21 mouse cellular contexts compared by ENCODE assay signal in the genomic region with DNA sequence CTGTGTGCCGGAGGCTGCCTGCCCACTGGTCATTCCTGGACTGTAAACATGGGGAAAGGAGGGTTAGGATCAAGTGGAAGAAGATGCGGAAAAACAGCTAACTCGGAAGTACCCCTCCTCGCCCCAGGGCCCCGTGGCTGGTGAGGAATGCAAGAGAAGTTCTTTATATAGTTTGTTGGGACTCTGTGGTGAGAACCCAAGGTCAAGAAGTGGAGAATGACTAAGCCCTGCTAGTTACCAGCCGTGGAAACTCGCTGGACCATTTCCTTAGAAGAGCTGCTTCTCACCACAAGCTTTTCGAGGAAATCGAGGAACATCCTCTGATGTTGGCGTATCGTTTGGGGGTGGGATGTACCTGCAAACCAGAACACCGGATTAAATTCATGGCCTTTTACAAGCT. TPM values are rescaled to one million over a fixed set of nuclear protein-coding genes. Genes with fewer than 3 reads are reported as not detected.
DNase-seq lines count a peak whose midpoint lies in the region; ATAC-seq and TF ChIP-seq lines count a peak whose summit lies in the region.
"Had no signal": no experiment of that assay in that cellular context is flagged by ENCODE, and none has a peak within 500 bp of the region (broad histone marks: within the 10 kb centered on the region; RNA-seq: fewer than 3 reads in every experiment).

No protein-coding gene starts in this region.

- POLR2A ChIA-PET in Patski (lab: Charles Lee), result interaction anchor here (0.6 to 0.7 kb wide), 3 partner anchors 13 to 176 kb away, joined by 3 read pairs; no protein-coding TSS in a partner anchor

- DNase-seq in heart, postnatal 25 days (ENCODE audit: low spot score), result no peak
- peak; percentile 28 for DNase-seq in midbrain, embryonic 11.5 days (ENCODE audit: low spot score, missing footprints)
- DNase-seq in Patski (ENCODE audit: low read depth, low spot score), result no peak
- no peak for DNase-seq in thymus, postnatal 36 days
- DNase-seq: cerebellum, postnatal 10 days; kidney, adult 9 months; right cerebral cortex, postnatal 25 days; thymus, postnatal 4 days had no signal

- intact Hi-C loops in heart, postnatal 25 days (cut with DNase I), result loop anchor here (5.0 to 10.0 kb wide), 2 partner anchors 37 to 60 kb away; no protein-coding TSS in a partner anchor

- TF ChIP-seq CTCF in Patski (IDR thresholded peaks at IDR 0.05), result no peak

- peak overlapping the region; percentile 30 for H3K4me2 ChIP-seq in heart, embryonic 13.5 days
- H3K4me2 ChIP-seq in midbrain, embryonic 11.5 days, result no peak overlapping the region
- no peak overlapping the region for H3K4me2 ChIP-seq in midbrain, embryonic 13.5 days (replicated peaks)
- no peak overlapping the region for H3K4me2 ChIP-seq in liver, embryonic 16.5 days (ENCODE audit: low read depth, low read length)
- no peak overlapping the region for H3K4me2 ChIP-seq in forebrain, embryonic 12.5 days
- H3K4me2 ChIP-seq: embryonic facial prominence, embryonic 12.5 days; hindbrain, embryonic 13.5 days; limb, embryonic 15.5 days; midbrain, embryonic 15.5 days had no signal

- 64% methylated on average over 12 of the region's 12 CpGs for WGBS in heart, embryonic 13.5 days
- 95% methylated on average over 12 of the region's 12 CpGs for WGBS in midbrain, embryonic 11.5 days
- WGBS in midbrain, embryonic 13.5 days, result 94% methylated on average over 12 of the region's 12 CpGs
- WGBS in liver, embryonic 16.5 days (ENCODE audit: insufficient replicate concordance), result 66% methylated on average over 12 of the region's 12 CpGs
- 96% methylated on average over 12 of the region's 12 CpGs for WGBS in forebrain, embryonic 12.5 days

- H3K4me1 ChIP-seq in heart, embryonic 13.5 days, result peaks cover 97% of the 10 kb centered on the region
- peaks cover 6% of the 10 kb centered on the region; the same call in 1 of the 2 replicates for H3K4me1 ChIP-seq in midbrain, embryonic 11.5 days (ENCODE audit: control insufficient read depth, insufficient read depth, low read length)
- H3K4me1 ChIP-seq in midbrain, embryonic 13.5 days (replicated peaks), result peaks cover 9% of the 10 kb centered on the region
- H3K4me1 ChIP-seq in liver, embryonic 16.5 days (ENCODE audit: control insufficient read depth, low read depth, low read length), result peaks cover 75% of the 10 kb centered on the region
- H3K4me1 ChIP-seq in forebrain, embryonic 12.5 days, result peaks cover 18% of the 10 kb centered on the region

- CTCF ChIA-PET in Patski (lab: Charles Lee), result interaction anchor here (3.1 kb wide), 1 partner anchor 12 kb away, joined by 11 read pairs; no protein-coding TSS in a partner anchor

- in situ Hi-C loops in Patski (cut with MboI; ENCODE audit: low pct_unique_long_range_greater_than_20kb), result loop anchor here (10.0 kb wide), 1 partner anchor 100 kb away; no protein-coding TSS in a partner anchor

- no peaks in the 10 kb centered on the region for H3K9me3 ChIP-seq in heart, embryonic 13.5 days
- no peaks in the 10 kb centered on the region for H3K9me3 ChIP-seq in midbrain, embryonic 11.5 days (ENCODE audit: control insufficient read depth, low read length)
- H3K9me3 ChIP-seq in midbrain, embryonic 13.5 days, result no peaks in the 10 kb centered on the region
- H3K9me3 ChIP-seq in liver, embryonic 16.5 days (replicated peaks; ENCODE audit: control insufficient read depth, low read length), result no peaks in the 10 kb centered on the region
- no peaks in the 10 kb centered on the region for H3K9me3 ChIP-seq in forebrain, embryonic 12.5 days
- H3K9me3 ChIP-seq: embryonic facial prominence, embryonic 12.5 days; hindbrain, embryonic 13.5 days; limb, embryonic 15.5 days; midbrain, embryonic 15.5 days had no signal

- no peaks in the 10 kb centered on the region for H3K27me3 ChIP-seq in heart, embryonic 13.5 days (replicated peaks)
- H3K27me3 ChIP-seq in midbrain, embryonic 11.5 days (ENCODE audit: control insufficient read depth, insufficient read depth, low read length), result no peaks in the 10 kb centered on the region
- no peaks in the 10 kb centered on the region for H3K27me3 ChIP-seq in midbrain, embryonic 13.5 days
- H3K27me3 ChIP-seq in Patski, result no peaks in the 10 kb centered on the region
- H3K27me3 ChIP-seq in liver, embryonic 16.5 days (ENCODE audit: control insufficient read depth, insufficient read depth, low read depth, low read length), result no peaks in the 10 kb centered on the region
- no peaks in the 10 kb centered on the region for H3K27me3 ChIP-seq in forebrain, embryonic 12.5 days
- H3K27me3 ChIP-seq: embryonic facial prominence, embryonic 12.5 days; hindbrain, embryonic 13.5 days; limb, embryonic 15.5 days; midbrain, embryonic 15.5 days had no signal

- H3K4me3 ChIP-seq in heart, embryonic 13.5 days, result no peak overlapping the region
- H3K4me3 ChIP-seq in midbrain, embryonic 11.5 days (ENCODE audit: low read depth, low read length), result no peak overlapping the region
- H3K4me3 ChIP-seq in midbrain, embryonic 13.5 days (replicated peaks), result no peak overlapping the region
- H3K4me3 ChIP-seq in liver, embryonic 16.5 days (ENCODE audit: low read depth, low read length), result no peak overlapping the region
- H3K4me3 ChIP-seq in forebrain, embryonic 12.5 days (replicated peaks), result no peak overlapping the region
- H3K4me3 ChIP-seq: embryonic facial prominence, embryonic 12.5 days; hindbrain, embryonic 13.5 days; limb, embryonic 15.5 days; midbrain, embryonic 15.5 days; myocyte had no signal

- peak overlapping the region; percentile 89 for H3K27ac ChIP-seq in heart, embryonic 13.5 days (replicated peaks)
- no peak overlapping the region for H3K27ac ChIP-seq in midbrain, embryonic 11.5 days (ENCODE audit: low read depth, low read length)
- no peak overlapping the region for H3K27ac ChIP-seq in midbrain, embryonic 13.5 days
- H3K27ac ChIP-seq in liver, embryonic 16.5 days (ENCODE audit: low read length), result peak overlapping the region; percentile 11
- no peak overlapping the region for H3K27ac ChIP-seq in forebrain, embryonic 12.5 days
- H3K27ac ChIP-seq: embryonic facial prominence, embryonic 12.5 days; hindbrain, embryonic 13.5 days; limb, embryonic 15.5 days; midbrain, embryonic 15.5 days had no signal

- 0 out of 2 replicates have a peak overlapping the region, but pooled peaks have one; percentile 56 for H3K9ac ChIP-seq in heart, embryonic 13.5 days
- H3K9ac ChIP-seq in midbrain, embryonic 11.5 days (ENCODE audit: low read length), result no peak overlapping the region
- H3K9ac ChIP-seq in midbrain, embryonic 13.5 days (replicated peaks), result no peak overlapping the region
- no peak overlapping the region for H3K9ac ChIP-seq in liver, embryonic 16.5 days (ENCODE audit: low read depth, low read length)
- H3K9ac ChIP-seq in forebrain, embryonic 12.5 days, result no peak overlapping the region
- H3K9ac ChIP-seq: embryonic facial prominence, embryonic 12.5 days; hindbrain, embryonic 13.5 days; limb, embryonic 15.5 days; midbrain, embryonic 15.5 days had no signal

- no peak for ATAC-seq in heart, embryonic 13.5 days (ENCODE audit: extremely low read depth, insufficient number of reproducible peaks, low FRiP score, low TSS enrichment)
- no peak for ATAC-seq in midbrain, embryonic 11.5 days (ENCODE audit: low FRiP score)
- no peak for ATAC-seq in midbrain, embryonic 13.5 days
- peak; percentile 60 for ATAC-seq in Patski
- no peak for ATAC-seq in liver, embryonic 16.5 days (ENCODE audit: low read depth)
- no peak for ATAC-seq in forebrain, embryonic 12.5 days (ENCODE audit: low FRiP score)
- ATAC-seq: CD4-positive, CD25-positive, alpha-beta regulatory T cell, adult 4 months; forebrain, embryonic 16.5 days; inflammation-experienced regulatory T-cells, adult 6 months; lung, postnatal 0 days; midbrain, embryonic 15.5 days had no signal

- peaks cover 15% of the 10 kb centered on the region for H3K36me3 ChIP-seq in heart, embryonic 13.5 days
- no peaks in the 10 kb centered on the region for H3K36me3 ChIP-seq in midbrain, embryonic 11.5 days (ENCODE audit: control insufficient read depth, insufficient read depth, low read length)
- H3K36me3 ChIP-seq in midbrain, embryonic 13.5 days, result peaks cover 6% of the 10 kb centered on the region
- H3K36me3 ChIP-seq in liver, embryonic 16.5 days (ENCODE audit: control insufficient read depth, insufficient read depth), result no peaks in the 10 kb centered on the region; the same call in 1 of the 2 replicates
- H3K36me3 ChIP-seq in forebrain, embryonic 12.5 days (replicated peaks), result 0 out of 2 replicates have a peak, but pooled peaks cover 3% of the 10 kb centered on the region
- H3K36me3 ChIP-seq: embryonic facial prominence, embryonic 12.5 days; limb, embryonic 15.5 days; midbrain, embryonic 15.5 days had no signal

RNA-seq across cellular contexts. Expression of gene Lrrc8c, which starts 5.8 kb away (rescaled TPM):
- polyA plus RNA-seq in heart, embryonic 13.5 days (2015; fragmentation: Nextera tagmentation; extraction: Ambion mirVana), result 18.3 and 19.7 TPM in 2 replicates
- 10 to 100 TPM; 27.6 to 31.7 TPM for total RNA-seq in heart, postnatal 25 days (2021)
- 12.4 and 12.8 TPM in 2 replicates for polyA plus RNA-seq in midbrain, embryonic 11.5 days (2014; fragmentation: Nextera tagmentation; extraction: Ambion mirVana)
- 8.2 and 9.7 TPM in 2 replicates for polyA plus RNA-seq in midbrain, embryonic 13.5 days (2015; fragmentation: Nextera tagmentation; extraction: Ambion mirVana)
- polyA plus RNA-seq in Patski (2021), result 7.5 TPM
- polyA plus RNA-seq in liver, embryonic 16.5 days (2015; fragmentation: Nextera tagmentation; extraction: Ambion mirVana), result 14.0 and 16.4 TPM in 2 replicates
- 10.9 and 13.1 TPM in 2 replicates for polyA plus RNA-seq in forebrain, embryonic 12.5 days (2016; fragmentation: Nextera tagmentation; extraction: Ambion mirVana)

Comparison
In these comparisons a context has a peak if more than half of its experiments do, and no peak if none do; other contexts are left out.
1. H3K27ac ChIP-seq: peak in heart, embryonic 13.5 days (single experiment) and liver, embryonic 16.5 days (single experiment); none in midbrain, embryonic 11.5 days (single experiment), midbrain, embryonic 13.5 days (single experiment) and forebrain, embryonic 12.5 days (single experiment).